Mouse (Mus musculus): ENCODE results near the gene Insl5. TPM values are rescaled to one million over a fixed set of nuclear protein-coding genes. Genes with fewer than 3 reads are reported as not detected.

Insl5 gene
- polyA plus RNA-seq (2017; shearing (Covaris generic)), result not detected

DNA sequence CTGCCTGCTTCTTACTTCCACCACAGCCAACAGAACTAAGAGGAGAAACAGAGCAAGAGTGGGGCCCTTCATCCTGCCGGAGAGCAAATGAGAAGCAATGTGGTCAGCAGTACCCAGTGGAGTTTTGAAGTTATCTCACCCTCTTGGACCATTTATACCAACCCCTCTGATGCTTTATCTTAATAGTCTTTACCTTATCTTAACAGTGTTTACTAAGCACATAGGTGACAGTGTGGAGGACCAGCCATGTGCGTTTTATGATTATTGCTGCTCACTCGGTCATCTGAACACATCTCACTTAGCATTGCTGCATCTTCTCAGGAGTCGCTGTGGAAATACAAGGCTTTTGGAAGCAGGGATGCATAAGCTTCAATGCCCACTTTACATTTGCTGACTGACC lies at the start of gene Insl5:
TSS of gene Insl5 (minus strand) at position 222 of the 400 bp plus-strand sequence.

DNA sequence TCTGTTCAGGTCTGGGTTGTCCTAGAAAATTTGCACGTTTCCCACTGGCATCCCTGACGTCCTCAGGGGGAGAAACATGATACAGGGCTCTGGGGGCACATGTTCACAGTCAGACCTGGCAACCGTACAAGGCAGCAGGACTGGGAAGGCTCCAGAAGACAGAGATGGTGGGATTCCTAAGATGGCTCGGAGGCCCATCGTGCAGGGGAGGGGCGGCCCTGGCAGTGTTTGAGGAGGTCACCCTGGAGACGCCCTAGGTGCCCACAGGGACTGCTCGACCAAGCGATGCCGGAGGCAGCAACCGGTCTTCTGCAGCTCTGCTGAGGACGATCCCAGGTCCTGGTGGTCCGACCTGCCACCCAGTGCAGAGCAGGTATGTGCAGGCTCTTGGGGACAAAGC lies 48.2 kb downstream of the Insl5 start, which contains the start of gene Tctex1d1:
TSS of gene Tctex1d1 (plus strand) at position 167 of the 400 bp plus-strand sequence.

Other genes with a start within 250 kb of the Insl5 start
- 1.0 TPM for gene Tctex1d1, start 48.2 kb downstream of the Insl5 start, polyA plus RNA-seq (2017; shearing (Covaris generic))
- 71.8 TPM for gene Mier1, start 87.5 kb upstream of the Insl5 start, polyA plus RNA-seq (2017; shearing (Covaris generic))
- gene Wdr78, start 87.7 kb upstream of the Insl5 start, polyA plus RNA-seq (2017; shearing (Covaris generic)), result 1.1 TPM
- 39.3 TPM for gene Slc35d1, start 188.3 kb upstream of the Insl5 start, polyA plus RNA-seq (2017; shearing (Covaris generic))